Mouse (Mus musculus): ENCODE measurements around the gene Il10rb. TPM values are rescaled to one million over a fixed set of nuclear protein-coding genes. Genes with fewer than 3 reads are reported as not detected.
A peak's percentile ranks its signal among the peaks of the same experiment; 100 is the strongest.

Gene Il10rb
- total and polyA plus RNA-seq, 3 experiments, result 98.2 to 136 (median 122) TPM

DNA sequence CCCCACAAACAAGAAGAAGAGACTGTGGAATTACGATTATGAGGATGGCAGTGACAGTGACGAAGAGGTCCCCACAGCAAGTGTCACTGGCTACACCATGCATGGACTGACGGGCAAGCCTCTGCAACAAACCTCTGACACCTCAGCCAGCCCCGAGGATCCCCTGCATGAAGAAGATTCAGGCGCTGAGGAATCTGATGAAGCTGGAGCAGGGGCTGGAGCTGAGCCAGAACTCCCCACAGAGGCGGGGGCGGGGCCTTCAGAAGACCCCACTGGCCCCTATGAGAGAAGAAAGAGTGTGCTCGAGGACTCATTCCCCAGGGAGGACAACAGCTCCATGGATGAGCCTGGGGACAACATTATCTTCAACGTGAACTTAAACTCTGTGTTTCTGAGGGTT lies 2.2 kb upstream of the Il10rb start:
- TF ChIP-seq EP300 (IDR thresholded peaks at IDR 0.05; ENCODE audit: insufficient read depth, low read depth, low read length), result no peak
- no peak for TF ChIP-seq CTCF (IDR thresholded peaks at IDR 0.05)
- no peak for TF ChIP-seq POLR2A (IDR thresholded peaks at IDR 0.05; ENCODE audit: insufficient read depth, low read depth, low read length)

DNA sequence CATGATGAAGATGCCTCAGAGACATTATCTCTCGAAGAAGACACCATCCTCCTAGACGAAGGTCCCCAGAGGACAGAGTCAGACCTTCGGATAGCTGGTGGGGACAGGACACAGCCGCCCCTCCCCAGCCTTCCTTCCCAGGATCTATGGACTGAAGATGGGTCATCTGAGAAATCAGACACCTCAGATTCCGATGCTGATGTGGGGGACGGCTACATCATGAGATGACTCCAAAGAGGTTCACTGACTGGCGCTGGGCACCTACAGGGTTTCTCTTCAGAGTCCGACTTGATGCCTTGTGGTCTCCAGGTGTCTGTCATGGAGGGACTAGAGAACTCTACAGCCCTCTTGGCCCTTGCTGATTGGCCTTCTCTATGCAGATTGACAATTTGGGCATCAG lies 1.8 kb upstream of the Il10rb start:
- DNase-seq, result no peak
- no peak overlapping the region for H3K4me3 ChIP-seq
- no peaks in the 10 kb centered on the region for H3K79me2 ChIP-seq (replicated peaks; ENCODE audit: control insufficient read depth, insufficient read depth, low read length)
- no peaks in the 10 kb centered on the region for H3K27me3 ChIP-seq (ENCODE audit: control insufficient read depth, insufficient read depth, low read length)
- no peak overlapping the region for H3K27ac ChIP-seq
- WGBS, result 93% methylated on average over 8 of the region's 8 CpGs
- H3K9ac ChIP-seq (ENCODE audit: low read depth, low read length), result no peak overlapping the region
- intact Hi-C loops (cut with DNase I), result loop anchor here (2.0 kb wide), 1 partner anchor 37 kb away; no protein-coding TSS in a partner anchor
- peaks cover 16% of the 10 kb centered on the region for H3K36me3 ChIP-seq (ENCODE audit: control insufficient read depth, insufficient read depth, low read length)
- H3K4me1 ChIP-seq (ENCODE audit: control insufficient read depth, insufficient read depth, low read length), result peaks cover 9% of the 10 kb centered on the region
- TF ChIP-seq EP300 (IDR thresholded peaks at IDR 0.05; ENCODE audit: insufficient read depth, low read depth, low read length) (no peak), POLR2A (IDR thresholded peaks at IDR 0.05; ENCODE audit: insufficient read depth, low read depth, low read length) (no peak), CTCF (IDR thresholded peaks at IDR 0.05) (no peak)

More for the DNA sequence above, 2.2 kb upstream of the Il10rb start:
- peaks cover 14% of the 10 kb centered on the region for H3K36me3 ChIP-seq (ENCODE audit: control insufficient read depth, insufficient read depth, low read length)
- intact Hi-C loops (cut with DNase I), result loop anchor here (2.0 kb wide), 1 partner anchor 37 kb away; no protein-coding TSS in a partner anchor
- whole genome bisulfite sequencing, result 68% methylated on average over 9 of the region's 9 CpGs
- no peak overlapping the region for H3K27ac ChIP-seq
- no peaks in the 10 kb centered on the region for H3K79me2 ChIP-seq (replicated peaks; ENCODE audit: control insufficient read depth, insufficient read depth, low read length)
- H3K27me3 ChIP-seq (ENCODE audit: control insufficient read depth, insufficient read depth, low read length), result no peaks in the 10 kb centered on the region
- peaks cover 7% of the 10 kb centered on the region for H3K4me1 ChIP-seq (ENCODE audit: control insufficient read depth, insufficient read depth, low read length)
- H3K9ac ChIP-seq (ENCODE audit: low read depth, low read length), result no peak overlapping the region
- no peak for DNase-seq
- H3K4me3 ChIP-seq, result no peak overlapping the region

- H3K36me3 ChIP-seq (ENCODE audit: control insufficient read depth, insufficient read depth, low read length), result peaks cover 22% of the 10 kb centered on the region
Observed at GRCm38 (mm10) chr16:91404828-91405577, 961 bp upstream of the Il10rb start.

GRCm38 (mm10) chr16:91406585-91407220 lies 739 bp downstream of the Il10rb start:
- no peaks in the 10 kb centered on the region for H3K27me3 ChIP-seq (ENCODE audit: control insufficient read depth, insufficient read depth, low read length)
- H3K27ac ChIP-seq, result peak overlapping the region; percentile 99
- H3K36me3 ChIP-seq (ENCODE audit: control insufficient read depth, insufficient read depth, low read length), result peaks cover 37% of the 10 kb centered on the region
- H3K4me3 ChIP-seq, result peak overlapping the region; percentile 63
- DNase-seq, result peak; percentile 70 to 76
- H3K4me1 ChIP-seq (ENCODE audit: control insufficient read depth, insufficient read depth, low read length), result peaks cover 16% of the 10 kb centered on the region
- no peaks in the 10 kb centered on the region for H3K79me2 ChIP-seq (replicated peaks; ENCODE audit: control insufficient read depth, insufficient read depth, low read length)
- intact Hi-C loops (cut with DNase I), result loop anchor here (2.0 to 5.0 kb wide), 3 partner anchors 44 to 78 kb away; partner anchors contain the start of gene Ifnar1
- WGBS, result 1% methylated on average over 13 of the region's 13 CpGs
- H3K9ac ChIP-seq (ENCODE audit: low read depth, low read length), result peak overlapping the region; percentile 94
- 0 out of 2 replicates have a peak, but pooled peaks have one; percentile 21 for TF ChIP-seq EP300 (IDR thresholded peaks at IDR 0.05; ENCODE audit: insufficient read depth, low read depth, low read length)
- TF ChIP-seq POLR2A (IDR thresholded peaks at IDR 0.05; ENCODE audit: insufficient read depth, low read depth, low read length), result peak; percentile 33; the same call in 1 of the 2 replicates
- TF ChIP-seq CTCF (IDR thresholded peaks at IDR 0.05), result peak; percentile 17; the same call in 1 of the 2 replicates

More at GRCm38 (mm10) chr16:91404828-91405577, 961 bp upstream of the Il10rb start:
- intact Hi-C loops (cut with DNase I), result loop anchor here (2.0 to 5.0 kb wide), 2 partner anchors 36 to 57 kb away; no protein-coding TSS in a partner anchor
- TF ChIP-seq CTCF (IDR thresholded peaks at IDR 0.05), result no peak
- TF ChIP-seq EP300 (IDR thresholded peaks at IDR 0.05; ENCODE audit: insufficient read depth, low read depth, low read length), result no peak
- TF ChIP-seq POLR2A (IDR thresholded peaks at IDR 0.05; ENCODE audit: insufficient read depth, low read depth, low read length), result no peak
- Histone ChIP-seq H3K27ac (peak overlapping the region; percentile 99), H3K4me3 (no peak overlapping the region), H3K9ac (ENCODE audit: low read depth, low read length) (no peak overlapping the region), H3K4me1 (ENCODE audit: control insufficient read depth, insufficient read depth, low read length) (peaks cover 11% of the 10 kb centered on the region), H3K79me2 (replicated peaks; ENCODE audit: control insufficient read depth, insufficient read depth, low read length) (no peaks in the 10 kb centered on the region), H3K27me3 (ENCODE audit: control insufficient read depth, insufficient read depth, low read length) (no peaks in the 10 kb centered on the region)
- no peak for DNase-seq
- 67% methylated on average over 10 of the region's 10 CpGs for WGBS

- H3K27ac ChIP-seq, result peak overlapping the region; percentile 15
- no peak overlapping the region for H3K9ac ChIP-seq (ENCODE audit: low read depth, low read length)
- no peaks in the 10 kb centered on the region for H3K27me3 ChIP-seq (ENCODE audit: control insufficient read depth, insufficient read depth, low read length)
- H3K79me2 ChIP-seq (replicated peaks; ENCODE audit: control insufficient read depth, insufficient read depth, low read length), result no peaks in the 10 kb centered on the region
- no peak overlapping the region for H3K4me3 ChIP-seq
- DNase-seq, result no peak
- WGBS, result 29% methylated on average over 12 of the region's 12 CpGs
- no peak for TF ChIP-seq CTCF (IDR thresholded peaks at IDR 0.05)
- TF ChIP-seq POLR2A (IDR thresholded peaks at IDR 0.05; ENCODE audit: insufficient read depth, low read depth, low read length), result no peak
- TF ChIP-seq EP300 (IDR thresholded peaks at IDR 0.05; ENCODE audit: insufficient read depth, low read depth, low read length), result no peak
- H3K4me1 ChIP-seq (ENCODE audit: control insufficient read depth, insufficient read depth, low read length), result peaks cover 23% of the 10 kb centered on the region
- intact Hi-C loops (cut with DNase I), result no loop called here
- H3K36me3 ChIP-seq (ENCODE audit: control insufficient read depth, insufficient read depth, low read length), result peaks cover 67% of the 10 kb centered on the region
Observed at GRCm38 (mm10) chr16:91413102-91413844, 7.3 kb downstream of the Il10rb start.
